Mouse (Mus musculus): ENCODE measurements at regions not wholly inside any gene's neighbourhood (a gene's known extent, or its start where the extent isn't known, plus 50 kb on each side); places are given as distances from the start of the nearest gene placed in this dataset.

DNA sequence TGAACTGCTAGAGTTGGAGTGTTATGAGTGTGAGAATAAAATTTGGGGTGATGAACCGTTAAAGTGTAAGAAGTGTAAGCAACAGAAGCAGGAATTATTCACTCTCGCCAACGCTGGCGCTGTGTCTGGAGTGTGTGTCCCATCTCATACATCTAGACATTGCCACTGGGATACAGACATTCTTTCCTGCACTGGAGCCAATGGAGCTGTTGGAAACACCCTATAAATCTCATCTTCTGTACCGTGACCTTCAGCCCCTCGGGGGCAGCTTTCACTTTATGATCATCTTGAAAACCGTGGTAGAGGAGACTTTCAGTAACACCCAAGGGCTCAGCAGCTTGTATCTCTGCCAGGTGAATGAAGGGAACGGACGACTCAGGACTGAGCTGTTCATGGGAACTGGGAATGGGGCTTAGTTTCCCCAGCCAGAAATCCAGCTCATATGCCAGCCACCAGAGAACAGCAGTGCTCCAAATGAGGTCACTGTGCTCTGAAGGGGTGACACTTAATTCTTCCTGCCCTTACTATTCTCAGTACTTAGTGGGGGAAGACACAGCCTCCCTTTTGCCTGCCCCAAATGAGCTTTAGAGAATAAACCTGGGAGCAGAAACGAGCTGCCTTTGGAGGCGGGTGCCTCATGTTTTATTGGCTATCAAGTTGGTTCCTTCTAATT, 293.6 kb downstream of the Slc4a3 start:
- Histone ChIP-seq H3K4me1 (ENCODE audit: control insufficient read depth, insufficient read depth, insufficient read length, low read length) (no peaks in the 10 kb centered on the region), H3K4me3 (ENCODE audit: insufficient read depth, low read depth, low read length) (no peak overlapping the region), H3K27ac (replicated peaks; ENCODE audit: low read depth, low read length) (no peak overlapping the region)

DNA sequence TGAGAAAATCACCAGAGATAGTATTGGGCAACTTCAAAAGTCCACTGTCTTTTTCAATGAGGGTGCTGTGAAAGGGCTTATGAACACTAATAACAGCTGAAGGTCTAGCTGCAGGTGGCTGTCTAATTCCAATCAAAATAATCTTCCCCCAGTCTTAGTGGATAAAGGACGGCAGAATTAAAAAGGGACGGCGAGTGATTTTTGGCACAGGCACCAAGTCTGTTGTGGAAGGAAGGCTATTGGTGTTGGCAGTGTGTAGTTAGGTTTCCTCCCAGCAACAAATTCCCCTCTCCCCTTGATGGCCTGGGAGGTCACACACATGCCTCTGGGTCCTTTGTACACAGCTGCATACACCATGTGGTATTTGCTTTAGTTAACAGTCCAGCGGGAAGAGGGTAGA, 296.3 kb downstream of the Slc4a3 start:
- Histone ChIP-seq H3K27ac (replicated peaks; ENCODE audit: low read depth, low read length) (no peak overlapping the region), H3K4me3 (ENCODE audit: insufficient read depth, low read depth, low read length) (no peak overlapping the region)

DNA sequence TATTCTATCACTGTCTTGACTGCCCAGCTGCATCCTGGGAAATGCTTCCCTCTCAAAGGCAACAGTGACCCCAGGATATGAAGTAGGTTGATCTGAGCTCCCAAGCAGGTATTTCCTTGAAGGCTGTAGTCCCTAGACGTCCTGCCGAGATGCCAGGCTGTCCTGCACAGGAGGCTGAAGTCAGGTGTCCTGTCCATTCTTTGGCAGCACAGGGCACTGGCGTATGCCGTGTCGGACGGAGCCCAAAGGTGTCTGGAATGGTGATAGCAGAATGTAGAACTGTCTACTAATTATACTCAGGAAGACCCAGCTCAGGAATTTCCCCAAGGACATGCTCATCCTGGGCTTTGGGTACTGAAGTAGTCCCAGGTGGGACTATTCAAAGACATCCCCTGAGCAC, 297.3 kb downstream of the Slc4a3 start:
- no peak overlapping the region for H3K27ac ChIP-seq (replicated peaks; ENCODE audit: low read depth, low read length)
- H3K4me3 ChIP-seq (ENCODE audit: insufficient read depth, low read depth, low read length): no peak overlapping the region
- no peaks in the 10 kb centered on the region for H3K4me1 ChIP-seq (ENCODE audit: control insufficient read depth, insufficient read depth, insufficient read length, low read length)

More for the DNA sequence above, 296.3 kb downstream of the Slc4a3 start:
- no peaks in the 10 kb centered on the region for H3K4me1 ChIP-seq (ENCODE audit: control insufficient read depth, insufficient read depth, insufficient read length, low read length)

GRCm38 (mm10) chr1:75844123-75844522, 298.1 kb downstream of the Slc4a3 start:
- no peak overlapping the region for H3K27ac ChIP-seq (replicated peaks; ENCODE audit: low read depth, low read length)
- no peak overlapping the region for H3K4me3 ChIP-seq (ENCODE audit: insufficient read depth, low read depth, low read length)
- H3K4me1 ChIP-seq (ENCODE audit: control insufficient read depth, insufficient read depth, insufficient read length, low read length): no peaks in the 10 kb centered on the region

GRCm38 (mm10) chr1:75844529-75844928, 298.5 kb downstream of the Slc4a3 start:
- no peak overlapping the region for H3K4me3 ChIP-seq (ENCODE audit: insufficient read depth, low read depth, low read length)
- H3K27ac ChIP-seq (replicated peaks; ENCODE audit: low read depth, low read length): no peak overlapping the region
- H3K4me1 ChIP-seq (ENCODE audit: control insufficient read depth, insufficient read depth, insufficient read length, low read length): no peaks in the 10 kb centered on the region

GRCm38 (mm10) chr1:75844981-75845380, 298.9 kb downstream of the Slc4a3 start:
- Histone ChIP-seq H3K27ac (replicated peaks; ENCODE audit: low read depth, low read length) (no peak overlapping the region), H3K4me1 (ENCODE audit: control insufficient read depth, insufficient read depth, insufficient read length, low read length) (no peaks in the 10 kb centered on the region), H3K4me3 (ENCODE audit: insufficient read depth, low read depth, low read length) (no peak overlapping the region)

- no peaks in the 10 kb centered on the region for H3K4me1 ChIP-seq (ENCODE audit: control insufficient read depth, insufficient read depth, insufficient read length, low read length)
- no peak overlapping the region for H3K4me3 ChIP-seq (ENCODE audit: insufficient read depth, low read depth, low read length)
- no peak overlapping the region for H3K27ac ChIP-seq (replicated peaks; ENCODE audit: low read depth, low read length)
Measured at GRCm38 (mm10) chr1:75845771-75846535, 299.9 kb downstream of the Slc4a3 start.

GRCm38 (mm10) chr1:75847681-75848080, 301.6 kb downstream of the Slc4a3 start:
- Histone ChIP-seq H3K4me3 (ENCODE audit: insufficient read depth, low read depth, low read length) (no peak overlapping the region), H3K27ac (replicated peaks; ENCODE audit: low read depth, low read length) (no peak overlapping the region), H3K4me1 (ENCODE audit: control insufficient read depth, insufficient read depth, insufficient read length, low read length) (no peaks in the 10 kb centered on the region)

DNA sequence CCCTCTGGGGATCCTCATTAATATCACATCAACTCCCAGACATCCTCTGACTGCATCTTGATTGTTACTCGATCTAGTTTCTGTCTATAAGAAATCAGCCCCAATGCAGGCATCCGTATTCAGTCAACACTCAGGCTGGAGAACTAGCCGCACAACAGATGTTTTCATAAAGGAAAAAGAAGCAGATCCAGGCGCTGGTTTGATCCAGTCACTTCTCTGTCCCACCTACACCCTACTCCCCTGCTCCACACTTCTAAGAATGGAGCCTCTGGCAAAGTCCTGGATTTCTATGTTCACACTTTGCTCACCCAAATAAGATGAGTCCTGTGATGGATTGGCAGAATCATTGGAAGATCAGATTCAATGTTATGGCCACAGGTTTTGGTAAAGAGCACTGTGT, 302.4 kb downstream of the Slc4a3 start:
- Histone ChIP-seq H3K4me1 (ENCODE audit: control insufficient read depth, insufficient read depth, insufficient read length, low read length) (no peaks in the 10 kb centered on the region), H3K4me3 (ENCODE audit: insufficient read depth, low read depth, low read length) (no peak overlapping the region), H3K27ac (replicated peaks; ENCODE audit: low read depth, low read length) (no peak overlapping the region)

GRCm38 (mm10) chr1:75850131-75850530, 304.1 kb downstream of the Slc4a3 start:
- Histone ChIP-seq H3K4me1 (ENCODE audit: control insufficient read depth, insufficient read depth, insufficient read length, low read length) (no peaks in the 10 kb centered on the region), H3K27ac (replicated peaks; ENCODE audit: low read depth, low read length) (no peak overlapping the region), H3K4me3 (ENCODE audit: insufficient read depth, low read depth, low read length) (no peak overlapping the region)

- Histone ChIP-seq H3K27ac (replicated peaks; ENCODE audit: low read depth, low read length) (no peak overlapping the region), H3K4me3 (ENCODE audit: insufficient read depth, low read depth, low read length) (no peak overlapping the region), H3K4me1 (ENCODE audit: control insufficient read depth, insufficient read depth, insufficient read length, low read length) (no peaks in the 10 kb centered on the region)
Measured at GRCm38 (mm10) chr1:75858551-75859255, 312.6 kb downstream of the Slc4a3 start.

- Histone ChIP-seq H3K4me1 (ENCODE audit: control insufficient read depth, insufficient read depth, insufficient read length, low read length) (no peaks in the 10 kb centered on the region), H3K4me3 (ENCODE audit: insufficient read depth, low read depth, low read length) (no peak overlapping the region), H3K27ac (replicated peaks; ENCODE audit: low read depth, low read length) (no peak overlapping the region)
Measured at GRCm38 (mm10) chr1:75862757-75863156, 316.7 kb downstream of the Slc4a3 start.

DNA sequence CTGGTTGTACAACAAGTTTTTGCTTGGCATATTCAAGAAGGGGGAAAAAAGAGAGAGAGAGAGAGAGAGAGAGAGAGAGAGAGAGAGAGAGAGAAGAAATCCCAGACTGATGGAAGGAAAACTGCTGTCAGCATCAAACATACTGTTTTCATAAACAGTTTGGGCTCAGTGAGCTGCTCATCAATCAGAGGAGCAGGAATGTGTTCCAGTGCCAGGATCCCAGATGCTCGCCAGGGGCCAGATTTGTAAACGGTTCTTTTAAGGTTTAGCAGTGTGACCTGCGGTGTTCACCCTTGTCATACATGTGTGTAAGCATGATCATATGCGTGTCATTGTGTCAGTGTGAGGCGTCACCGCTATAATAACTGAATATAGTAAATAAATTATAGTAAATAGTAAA, 320.5 kb downstream of the Slc4a3 start:
- Histone ChIP-seq H3K27ac (replicated peaks; ENCODE audit: low read depth, low read length) (no peak overlapping the region), H3K4me3 (ENCODE audit: insufficient read depth, low read depth, low read length) (no peak overlapping the region), H3K4me1 (ENCODE audit: control insufficient read depth, insufficient read depth, insufficient read length, low read length) (no peaks in the 10 kb centered on the region)

DNA sequence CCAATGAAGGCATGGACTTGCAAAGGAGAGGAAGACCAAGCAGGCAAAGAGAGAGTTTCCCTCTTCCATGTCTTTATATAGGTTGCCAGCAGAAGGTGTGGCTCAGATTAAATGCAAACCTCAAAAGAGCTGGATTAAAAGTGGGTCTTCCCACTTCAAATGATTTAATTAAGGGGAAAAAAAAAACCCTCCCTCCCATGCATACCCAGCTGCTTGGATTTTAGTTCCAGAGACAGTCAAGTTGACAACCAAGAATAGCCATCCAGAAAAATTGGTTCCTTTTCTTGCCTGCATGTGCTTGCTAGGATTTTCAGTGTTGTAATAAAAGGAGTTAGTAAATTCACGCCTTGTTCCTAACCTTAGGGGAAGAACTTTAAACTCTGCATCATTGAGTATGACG, 323.3 kb downstream of the Slc4a3 start:
- Histone ChIP-seq H3K4me1 (ENCODE audit: control insufficient read depth, insufficient read depth, insufficient read length, low read length) (no peaks in the 10 kb centered on the region), H3K4me3 (ENCODE audit: insufficient read depth, low read depth, low read length) (no peak overlapping the region), H3K27ac (replicated peaks; ENCODE audit: low read depth, low read length) (no peak overlapping the region)

GRCm38 (mm10) chr1:75869846-75870245, 323.8 kb downstream of the Slc4a3 start:
- H3K27ac ChIP-seq (replicated peaks; ENCODE audit: low read depth, low read length): no peak overlapping the region
- no peaks in the 10 kb centered on the region for H3K4me1 ChIP-seq (ENCODE audit: control insufficient read depth, insufficient read depth, insufficient read length, low read length)

More at GRCm38 (mm10) chr1:75869846-75870245, 323.8 kb downstream of the Slc4a3 start:
- H3K4me3 ChIP-seq (ENCODE audit: insufficient read depth, low read depth, low read length): no peak overlapping the region

Data from brown adipose tissue, adult 24 weeks (tissue).